Mouse (Mus musculus): Measurements from ENCODE around the gene Cib2.

- no peak for TF ChIP-seq GATA1 (IDR thresholded peaks at IDR 0.05; ENCODE audit: borderline replicate concordance, low read length)
- no peak for TF ChIP-seq FLI1 (IDR thresholded peaks at IDR 0.05; ENCODE audit: low read length)
Observed at GRCm38 (mm10) chr9:54533975-54534374, 26.0 kb downstream of the Cib2 start.

All from megakaryocyte, embryonic 14.5 days (primary cell).